Mouse (Mus musculus): ENCODE results near the gene Acot2.

DNA sequence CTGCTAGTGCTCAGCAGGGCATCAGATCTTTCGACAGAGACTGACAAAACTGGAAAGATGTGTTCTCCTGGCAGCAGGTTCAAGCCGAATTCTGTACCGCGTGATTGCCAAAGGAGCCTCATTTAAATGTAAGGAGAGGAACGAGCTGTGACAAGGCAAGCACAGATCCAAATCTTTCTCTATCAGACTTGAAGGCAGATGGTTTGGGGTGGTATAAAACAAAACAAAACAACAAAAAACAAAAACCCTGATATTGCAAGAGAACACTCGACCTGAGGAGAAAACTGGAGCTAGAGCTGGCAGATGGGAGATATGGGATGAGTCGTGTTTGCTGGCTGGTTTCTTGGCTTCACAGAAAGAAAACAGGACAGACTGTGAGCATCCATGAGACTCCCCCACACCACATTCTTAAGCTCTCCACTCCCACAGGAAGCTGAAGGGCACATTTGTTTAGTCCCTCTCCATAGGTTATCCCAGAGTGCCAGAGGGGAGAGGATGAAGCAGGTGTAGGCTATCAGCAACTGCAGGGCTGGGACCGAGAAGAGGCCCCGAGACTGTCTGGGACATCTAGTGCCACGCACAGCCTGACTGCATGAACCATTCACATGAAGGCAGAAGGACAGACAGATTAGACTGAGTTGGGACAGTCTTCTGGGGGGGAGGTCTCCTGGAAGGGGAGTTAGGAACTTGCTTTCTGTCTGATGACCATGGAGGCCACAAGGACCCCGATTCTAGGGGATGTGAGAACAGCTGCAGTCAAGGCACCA is 10.9 kb downstream of the Acot2 start:
- TF ChIP-seq CTCF (IDR thresholded peaks at IDR 0.05; ENCODE audit: borderline replicate concordance, insufficient read depth, low read depth, low read length) (no peak), POLR2A (IDR thresholded peaks at IDR 0.05; ENCODE audit: borderline replicate concordance, insufficient read depth, low read length) (no peak)

Data from cerebellum, adult 2 months (tissue).